In the genomic region with DNA sequence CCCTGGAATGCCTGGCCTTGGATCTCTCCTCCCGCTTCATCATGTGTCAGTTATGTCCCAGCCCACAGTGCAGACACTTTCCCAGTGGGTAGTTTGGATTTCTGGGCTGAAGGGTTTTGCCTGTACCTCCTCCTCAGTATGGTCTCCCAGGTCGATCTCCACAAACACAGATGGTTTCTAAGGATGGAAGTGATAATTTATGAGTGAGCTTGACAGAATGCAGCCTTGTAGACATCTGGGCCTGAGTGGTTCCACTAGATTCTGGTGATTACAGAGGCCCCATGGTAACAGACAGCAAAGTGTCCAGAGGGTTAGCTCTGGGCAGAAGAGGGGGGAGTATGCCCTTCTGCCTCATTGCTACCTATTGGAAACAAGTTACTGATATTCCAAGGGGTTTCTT, we compare ENCODE assay signal across 21 mouse cellular contexts.
A peak's percentile ranks its signal among the peaks of the same experiment; 100 is the strongest.
DNase-seq lines count a peak whose midpoint lies in the region; ATAC-seq lines count a peak whose summit lies in the region.
"Had no signal": no experiment of that assay in that cellular context is flagged by ENCODE, and none has a peak within 500 bp of the region (broad histone marks: within the 10 kb centered on the region; RNA-seq: fewer than 3 reads in every experiment).

No protein-coding gene starts in this region.

- no peak for DNase-seq in frontal cortex, postnatal 25 days (ENCODE audit: low spot score in 2 of 2)
- peak; percentile 31 for DNase-seq in right cerebral cortex, adult 18-20 months
- no peak for DNase-seq in right cerebral cortex, postnatal 4 days
- DNase-seq in MN1 (ENCODE audit: low spot score) = peak; percentile 69
- DNase-seq in brain, adult 2 months (ENCODE audit: low read depth, low spot score) = peak; percentile 37
- no peak for DNase-seq in embryo, embryonic 10.5 days (ENCODE audit: low spot score)
- DNase-seq in adrenal gland, adult (ENCODE audit: inconsistent age in 2 of 2, low spot score in 1 of 2) = no peak
- DNase-seq: adrenal gland, adult 2 months; adrenal gland, postnatal 10 days; adrenal gland, postnatal 25 days; cerebellum, adult 11-12 months; cerebellum, adult 2 months; cerebellum, adult 9-10 months; cerebellum, postnatal 10 days; cerebellum, postnatal 25 days; embryo, embryonic 11 days had no signal

- peak; percentile 88 for ATAC-seq in frontal cortex, adult (ENCODE audit: low TSS enrichment)
- ATAC-seq: activated CD4-positive, CD25-positive, alpha-beta regulatory T cell, adult 4 months; forebrain, embryonic 13.5 days; forebrain, embryonic 15.5 days; Patski had no signal

Comparison
In these comparisons a context has a peak if more than half of its experiments do, and no peak if none do; other contexts are left out.
1. DNase-seq: peak in right cerebral cortex, adult 18-20 months (single experiment), MN1 (single experiment) and brain, adult 2 months (single experiment); none in frontal cortex, postnatal 25 days (0 of 2), right cerebral cortex, postnatal 4 days (single experiment), embryo, embryonic 10.5 days (single experiment) and adrenal gland, adult (0 of 2).